Mouse (Mus musculus) heart, adult 2 months (tissue): ENCODE data around the gene Igsf9b. TPM values are rescaled to one million over a fixed set of nuclear protein-coding genes. Genes with fewer than 3 reads are reported as not detected.

Experiments
- DNase-seq, 2 experiments: peaks; one replicate each; pipeline ENCODE4 v3.0.0; 2021
- H3K27ac ChIP-seq: fragments of 200-600 bp; 2 replicates; pipeline ENCODE4 v1.8.1; 2022
- H3K27me3 ChIP-seq: fragments of 200-500 bp; 2 replicates; pipeline ENCODE4 v1.6.1; 2012; ENCODE audit warnings: mild to moderate bottlenecking, low read length, inconsistent platforms, mixed read lengths; ENCODE audit not compliant: control insufficient read depth, insufficient read depth
- H3K36me3 ChIP-seq: fragments of 200-500 bp; 2 replicates; pipeline ENCODE4 v1.6.1; 2012; ENCODE audit warnings: low read length, inconsistent platforms; ENCODE audit not compliant: control insufficient read depth, insufficient read depth
- H3K4me1 ChIP-seq: fragments of 200-500 bp; 2 replicates; pipeline ENCODE4 v1.6.1; 2011; ENCODE audit warnings: low read length; ENCODE audit not compliant: control insufficient read depth, insufficient read depth
- H3K4me3 ChIP-seq: fragments of 200-600 bp; 2 replicates; pipeline ENCODE4 v1.8.1; 2022
- H3K79me2 ChIP-seq: fragments of 200-500 bp; replicated peaks from 2 replicates; pipeline ENCODE4 v1.6.1; 2012; ENCODE audit warnings: mild to moderate bottlenecking, inconsistent platforms, low read length, moderate library complexity, mixed read lengths; ENCODE audit not compliant: control insufficient read depth, insufficient read depth
- H3K9ac ChIP-seq: fragments of 200-500 bp; 2 replicates; pipeline ENCODE4 v1.6.1; 2012; ENCODE audit warnings: low read depth, mild to moderate bottlenecking, control low read depth, inconsistent platforms, low read length, mixed read lengths
- CTCF ChIP-seq: fragments of 200-600 bp; IDR thresholded peaks from 2 replicates; pipeline ENCODE4 v1.8.1; 2022; ENCODE audit warnings: antibody characterized with exemption, mild to moderate bottlenecking, moderate library complexity
- EP300 ChIP-seq: fragments of 200-500 bp; IDR thresholded peaks from 2 replicates; pipeline ENCODE4 v1.6.1; 2011; ENCODE audit warnings: low read depth, low read length, control low read depth; ENCODE audit not compliant: insufficient read depth
- POLR2A ChIP-seq: fragments of 200-500 bp; IDR thresholded peaks from 2 replicates; pipeline ENCODE4 v1.6.1; 2011; ENCODE audit warnings: mild to moderate bottlenecking, low read depth, low read length, control low read depth; ENCODE audit not compliant: insufficient read depth
- WGBS: fragments of 180-500 bp; shearing (Covaris S2); methylation state at CpG from one replicate; pipeline ENCODE4 v1.1.7; 2018; 5-methylcytosine and 5-hydroxymethylcytosine counted together
- intact Hi-C: fragments of 180-260 bp; cut with DNase I; formaldehyde crosslinking; loops from one replicate; pipeline ENCODE4 v1.15.1; 2025
- polyA plus RNA-seq: library from polyadenylated mRNA; depleted of rRNA; stranded (reverse); fragments of >200 nt; gene quantifications from 2 replicates; pipeline ENCODE4 v1.2.3, GENCODE M21; 2012
- total RNA-seq, 2 experiments: library from RNA; stranded (reverse); gene quantifications; 2 replicates each; pipeline ENCODE4 v1.2.3; 2021

The Igsf9b gene
- total and polyA plus RNA-seq, 3 experiments = 1.7 to 5.3 (median 4.5) TPM

GRCm38 (mm10) chr9:27300188-27300691 is 1.2 kb downstream of the Igsf9b start:
- DNase-seq = peak; percentile 43
- no peak for TF ChIP-seq POLR2A
- no peak for TF ChIP-seq EP300
- TF ChIP-seq CTCF = no peak
- peak overlapping the region; percentile 12 for H3K27ac ChIP-seq
- no peaks in the 10 kb centered on the region for H3K79me2 ChIP-seq
- peak overlapping the region; percentile 68 for H3K9ac ChIP-seq
- H3K4me3 ChIP-seq = peak overlapping the region; percentile 82
- H3K4me1 ChIP-seq = peaks cover 2% of the 10 kb centered on the region; the same call in 1 of the 2 replicates
- no peaks in the 10 kb centered on the region for H3K27me3 ChIP-seq
- intact Hi-C loops = no loop called here
- no peaks in the 10 kb centered on the region for H3K36me3 ChIP-seq
- 3% methylated on average over 32 of the region's 32 CpGs for WGBS

GRCm38 (mm10) chr9:27300698-27301097 is 1.7 kb downstream of the Igsf9b start:
- Histone ChIP-seq H3K79me2 (no peaks in the 10 kb centered on the region), H3K36me3 (no peaks in the 10 kb centered on the region), H3K4me3 (no peak overlapping the region), H3K27ac (no peak overlapping the region), H3K4me1 (peaks cover 2% of the 10 kb centered on the region; the same call in 1 of the 2 replicates), H3K9ac (no peak overlapping the region), H3K27me3 (no peaks in the 10 kb centered on the region)
- intact Hi-C loops = no loop called here
- 32% methylated on average over 4 of the region's 4 CpGs for WGBS
- no peak for TF ChIP-seq EP300
- TF ChIP-seq CTCF = no peak
- TF ChIP-seq POLR2A = no peak
- DNase-seq = no peak

GRCm38 (mm10) chr9:27301486-27301885 is 2.5 kb downstream of the Igsf9b start:
- H3K79me2 ChIP-seq = no peaks in the 10 kb centered on the region

GRCm38 (mm10) chr9:27302291-27302690 is 3.3 kb downstream of the Igsf9b start:
- Histone ChIP-seq H3K36me3 (no peaks in the 10 kb centered on the region), H3K79me2 (no peaks in the 10 kb centered on the region), H3K4me1 (peaks cover 2% of the 10 kb centered on the region; the same call in 1 of the 2 replicates), H3K27ac (no peak overlapping the region), H3K27me3 (no peaks in the 10 kb centered on the region), H3K4me3 (no peak overlapping the region), H3K9ac (no peak overlapping the region)
- no peak for DNase-seq
- intact Hi-C loops = no loop called here
- 60% methylated on average over 5 of the region's 5 CpGs for WGBS
- TF ChIP-seq CTCF (no peak), EP300 (no peak), POLR2A (no peak)

More at GRCm38 (mm10) chr9:27301486-27301885, 2.5 kb downstream of the Igsf9b start:
- 63% methylated on average over 5 of the region's 5 CpGs for WGBS
- TF ChIP-seq EP300 (no peak), CTCF (no peak), POLR2A (no peak)
- DNase-seq = no peak
- Histone ChIP-seq H3K4me3 (no peak overlapping the region), H3K9ac (no peak overlapping the region), H3K27me3 (no peaks in the 10 kb centered on the region), H3K27ac (no peak overlapping the region), H3K4me1 (peaks cover 2% of the 10 kb centered on the region; the same call in 1 of the 2 replicates), H3K36me3 (no peaks in the 10 kb centered on the region)
- intact Hi-C loops = no loop called here

- H3K36me3 ChIP-seq = no peaks in the 10 kb centered on the region
- no peaks in the 10 kb centered on the region for H3K79me2 ChIP-seq
- 55% methylated on average over 17 of the region's 17 CpGs for WGBS
- H3K4me1 ChIP-seq = peaks cover 2% of the 10 kb centered on the region; the same call in 1 of the 2 replicates
- no peak overlapping the region for H3K4me3 ChIP-seq
- TF ChIP-seq CTCF (no peak), POLR2A (no peak), EP300 (no peak)
- H3K9ac ChIP-seq = no peak overlapping the region
- no peak for DNase-seq
- intact Hi-C loops = no loop called here
- H3K27me3 ChIP-seq = no peaks in the 10 kb centered on the region
- H3K27ac ChIP-seq = no peak overlapping the region
Observed at GRCm38 (mm10) chr9:27303571-27304484, 4.8 kb downstream of the Igsf9b start.

GRCm38 (mm10) chr9:27304485-27305102 is 5.6 kb downstream of the Igsf9b start:
- TF ChIP-seq POLR2A = no peak
- no peak for TF ChIP-seq CTCF
- TF ChIP-seq EP300 = 0 out of 2 replicates have a peak, but pooled peaks have one; percentile 17
- Histone ChIP-seq H3K27me3 (no peaks in the 10 kb centered on the region), H3K79me2 (no peaks in the 10 kb centered on the region), H3K36me3 (no peaks in the 10 kb centered on the region), H3K9ac (no peak overlapping the region), H3K4me3 (no peak overlapping the region), H3K4me1 (peaks cover 2% of the 10 kb centered on the region; the same call in 1 of the 2 replicates), H3K27ac (peak overlapping the region; percentile 26; the same call in 1 of the 2 replicates)
- intact Hi-C loops = no loop called here
- 47% methylated on average over 5 of the region's 5 CpGs for WGBS
- DNase-seq = peak in 1 of 2 experiments; percentile 30
